Mouse (Mus musculus) heart, adult 9 months (tissue): Measurements from ENCODE around the gene Itga3.

Experiments
- DNase-seq, 2 experiments: peaks; one replicate each; pipeline ENCODE4 v3.0.0; 2022; ENCODE audit warnings: low spot score in 2 of 2

Itga3 gene

DNA sequence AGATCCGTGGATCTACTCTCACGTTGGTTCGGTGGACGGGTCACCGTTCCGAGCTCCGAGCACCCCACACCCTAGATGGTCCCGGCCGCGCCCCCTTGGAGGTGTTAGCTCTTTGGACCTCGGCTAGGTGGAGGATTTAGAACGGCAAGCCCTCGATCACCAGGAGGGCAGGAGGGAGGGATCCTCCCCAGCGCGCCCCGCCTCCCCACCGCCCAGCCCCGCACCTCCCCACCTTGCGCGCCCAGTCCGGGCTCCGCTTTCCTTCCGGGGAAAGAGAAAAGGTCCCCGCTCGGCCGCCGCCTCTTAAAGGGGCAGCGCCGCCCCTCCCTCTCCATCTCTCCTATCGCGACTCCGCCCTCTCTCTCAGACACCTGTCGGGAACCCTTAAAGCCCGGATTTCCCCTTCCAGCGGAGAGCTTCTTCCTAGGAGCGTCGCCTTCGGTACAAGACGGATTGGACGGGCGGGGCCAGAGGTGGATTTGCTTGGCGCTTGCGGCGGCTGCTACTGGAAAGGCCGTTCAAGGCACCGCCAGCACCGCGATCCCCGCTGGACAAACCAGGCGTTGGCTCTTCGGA, at the start of gene Itga3:
Itga3 (minus strand) TSS at position 266 of the 576 bp plus-strand sequence.
- DNase-seq, result peak; percentile 64 to 65

DNA sequence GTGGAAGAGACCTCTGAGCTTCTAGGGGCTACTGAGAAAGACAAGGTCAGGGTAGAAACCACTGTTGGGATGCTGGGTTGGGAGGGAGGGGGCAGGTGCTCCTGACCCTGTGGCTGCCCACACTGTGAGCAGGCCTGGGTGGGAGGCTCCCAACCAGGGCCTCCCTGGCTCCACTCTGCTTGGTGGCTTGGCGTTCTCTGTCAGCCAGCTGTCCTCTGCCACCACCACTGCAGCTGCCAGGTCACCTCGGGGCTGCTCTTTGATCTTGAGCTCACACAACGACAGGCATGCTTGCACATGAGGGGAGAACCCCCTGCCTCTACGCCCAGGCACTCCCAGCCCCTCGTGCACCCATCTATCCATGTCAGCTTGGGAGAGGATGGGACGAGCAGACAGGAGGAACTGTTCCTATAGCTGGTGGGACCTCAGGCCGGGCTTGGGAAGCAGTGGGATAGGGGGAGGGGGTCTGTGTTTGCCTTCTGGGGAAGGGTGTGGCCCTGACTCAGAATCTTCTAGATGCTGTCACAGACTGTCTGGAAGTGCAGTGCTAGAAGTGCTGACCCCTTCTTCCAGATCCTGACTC, 48.9 kb upstream of the Itga3 start:
- DNase-seq, result no peak

DNA sequence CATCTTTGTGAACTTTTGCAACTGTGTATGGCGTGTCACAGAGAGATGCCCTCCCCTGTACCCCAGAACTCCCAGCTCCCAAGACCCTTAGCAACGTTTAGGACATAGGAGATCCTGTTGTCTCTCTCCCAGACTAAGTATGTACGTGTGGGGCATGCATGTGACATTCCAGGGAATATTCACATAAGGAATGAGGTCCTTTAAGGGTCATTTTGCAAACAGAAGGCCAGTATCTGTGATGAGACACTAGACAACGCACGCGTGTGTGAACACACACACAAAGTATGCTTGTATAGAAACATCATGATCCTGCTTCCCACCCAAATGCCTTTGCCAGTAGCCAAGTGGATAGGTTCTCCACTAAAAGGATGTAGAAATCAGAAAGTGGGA, 45.5 kb upstream of the Itga3 start:
- DNase-seq, result no peak

DNA sequence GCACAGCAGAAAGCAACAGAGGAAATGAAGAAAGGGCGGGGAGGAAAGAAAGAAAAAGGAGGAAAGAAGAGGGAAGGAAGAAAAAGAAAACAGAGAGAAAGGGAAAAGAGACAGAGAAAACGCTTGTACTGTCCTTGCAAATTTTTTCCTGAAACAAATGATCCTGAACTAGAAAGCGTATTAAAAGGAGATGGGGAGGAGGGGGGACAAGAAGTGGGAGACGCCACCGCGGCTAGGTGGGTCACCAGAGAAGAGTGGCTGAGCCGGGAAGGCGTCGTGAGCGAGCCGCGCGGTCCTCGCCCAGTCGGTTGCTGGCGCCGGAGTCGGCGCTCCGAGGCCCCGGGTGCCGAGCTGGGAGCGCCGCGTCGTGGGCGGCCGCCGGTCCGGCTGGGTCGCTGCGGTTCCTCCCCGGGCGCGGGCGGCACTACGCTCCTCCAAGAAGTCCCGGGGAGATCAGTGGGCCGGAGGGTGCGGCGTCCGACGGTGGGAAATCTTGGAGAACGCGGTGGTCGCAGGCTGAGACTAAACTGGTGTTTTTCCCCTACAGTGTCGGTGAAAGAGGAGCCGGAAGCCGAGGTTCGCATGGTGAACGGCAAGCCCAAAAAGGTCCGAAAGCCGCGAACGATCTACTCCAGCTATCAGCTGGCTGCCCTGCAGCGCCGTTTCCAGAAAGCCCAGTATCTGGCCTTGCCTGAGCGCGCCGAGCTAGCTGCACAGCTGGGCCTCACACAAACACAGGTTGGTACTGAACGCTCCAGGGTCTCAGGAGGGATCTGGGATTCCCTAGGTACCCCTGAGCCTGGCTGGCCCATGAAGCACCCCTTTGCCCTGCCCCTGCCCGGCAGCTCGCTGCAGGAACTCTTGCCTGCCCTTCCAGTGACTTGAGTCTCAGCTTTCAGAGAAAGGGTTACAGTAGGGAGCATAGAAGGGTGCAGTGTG, 44.8 kb upstream of the Itga3 start:
- no peak for DNase-seq

DNA sequence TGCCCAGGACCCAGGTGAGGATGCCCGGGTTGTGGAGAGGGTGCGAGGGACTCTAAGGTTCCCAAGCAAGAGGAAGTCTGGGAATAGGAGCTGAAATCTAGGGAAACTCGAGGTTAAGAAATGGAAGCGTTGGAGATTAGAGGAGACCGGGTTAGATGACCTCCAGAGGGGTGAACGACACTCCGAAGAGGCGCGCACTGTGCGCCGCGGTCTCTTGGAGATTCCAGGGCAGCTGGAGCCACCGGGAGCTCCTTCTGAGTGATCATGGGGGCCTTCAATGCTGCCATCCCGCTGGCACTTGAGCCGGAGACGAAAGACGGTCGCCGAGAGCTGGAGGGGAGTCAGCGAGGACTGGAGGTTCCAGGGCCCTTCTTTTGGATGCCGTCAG, 44.0 kb upstream of the Itga3 start:
- DNase-seq, result no peak

DNA sequence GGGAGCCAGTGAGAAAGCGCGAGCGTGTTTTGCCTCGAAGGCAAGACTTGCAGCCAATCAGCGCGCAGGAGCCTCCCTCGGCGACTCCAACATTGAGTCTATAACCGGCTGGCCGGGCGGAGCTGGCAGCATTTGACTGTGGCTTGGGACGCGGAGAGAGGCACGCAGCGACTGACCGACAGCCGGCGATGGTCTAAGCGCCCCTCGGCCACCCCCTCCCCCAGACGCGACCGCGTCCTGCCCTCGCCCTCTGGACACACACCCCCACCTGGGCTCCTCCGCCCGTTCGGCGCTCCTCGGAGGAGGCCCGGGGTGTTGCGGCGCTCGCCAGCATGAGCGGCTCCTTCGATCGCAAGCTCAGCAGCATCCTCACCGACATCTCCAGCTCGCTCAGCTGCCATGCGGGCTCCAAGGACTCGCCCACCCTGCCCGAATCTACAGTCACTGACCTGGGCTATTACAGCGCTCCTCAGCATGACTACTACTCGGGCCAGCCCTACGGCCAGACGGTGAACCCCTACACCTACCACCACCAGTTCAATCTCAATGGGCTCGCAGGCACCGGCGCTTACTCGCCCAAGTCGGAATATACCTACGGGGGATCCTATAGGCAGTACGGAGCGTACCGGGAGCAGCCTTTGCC, 43.5 kb upstream of the Itga3 start, which contains the start of gene Dlx3:
Dlx3 (plus strand) TSS at position 130 of the 643 bp plus-strand sequence.
- no peak for DNase-seq

DNA sequence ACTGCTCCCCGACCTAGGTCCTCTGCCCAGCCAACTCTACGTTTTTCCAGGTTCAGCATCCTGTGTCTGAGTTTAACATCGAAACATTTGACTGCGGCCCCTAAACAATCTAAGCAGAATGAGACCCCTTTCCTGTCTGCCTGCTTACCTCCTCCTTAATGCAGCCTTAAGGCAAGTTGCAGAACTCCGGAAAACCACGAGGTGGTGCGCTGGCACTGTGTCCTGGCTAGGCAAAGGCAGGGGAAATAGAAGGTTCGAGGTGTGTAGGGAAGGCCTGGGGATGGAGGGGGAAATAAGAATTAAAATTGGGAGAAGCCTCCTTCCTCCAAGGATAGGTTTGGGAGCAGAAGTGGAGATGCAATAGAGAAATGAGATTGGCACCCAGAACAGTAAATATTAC, 41.9 kb upstream of the Itga3 start:
- peak in 1 of 2 experiments; percentile 47 for DNase-seq

DNA sequence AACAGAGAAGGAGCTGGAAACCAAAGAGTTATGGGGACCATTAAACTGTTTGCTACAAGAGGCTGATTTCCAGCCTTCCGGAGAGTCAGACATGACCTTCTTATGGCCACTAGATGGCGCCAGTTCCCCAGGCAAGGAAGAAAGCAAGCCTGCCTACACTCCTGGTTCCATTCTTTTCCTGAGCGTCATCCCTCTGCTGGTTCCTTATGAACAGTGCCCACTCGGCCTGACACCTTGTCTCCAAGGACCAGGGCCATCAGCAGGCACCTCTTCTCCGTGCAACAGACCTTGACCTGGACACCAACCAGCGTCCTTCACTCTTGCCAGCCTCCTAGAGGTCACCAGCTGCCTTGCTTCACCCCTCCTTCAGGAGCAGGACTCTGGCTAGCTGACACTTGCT, 40.4 kb upstream of the Itga3 start:
- peak; percentile 36 to 73 for DNase-seq

DNA sequence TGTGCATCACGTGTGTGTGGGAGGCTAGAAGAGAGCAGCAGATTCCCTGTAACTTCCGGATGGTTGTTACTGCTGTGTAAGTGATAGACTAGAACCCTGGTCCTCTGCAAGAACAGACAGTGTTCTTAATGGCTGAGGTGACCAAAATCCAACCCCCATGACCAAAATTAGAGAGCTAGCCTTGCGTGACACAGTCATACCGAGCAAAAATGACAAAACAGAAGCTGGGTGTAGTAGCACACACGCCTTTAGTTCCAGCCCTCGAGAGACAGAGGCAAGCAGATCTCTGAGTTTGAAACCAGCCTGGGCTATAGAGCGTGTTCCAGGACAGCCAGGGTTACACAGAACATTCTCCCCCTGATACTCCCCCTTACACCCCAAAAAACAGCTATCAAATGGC, 33.5 kb upstream of the Itga3 start:
- DNase-seq, result no peak

DNA sequence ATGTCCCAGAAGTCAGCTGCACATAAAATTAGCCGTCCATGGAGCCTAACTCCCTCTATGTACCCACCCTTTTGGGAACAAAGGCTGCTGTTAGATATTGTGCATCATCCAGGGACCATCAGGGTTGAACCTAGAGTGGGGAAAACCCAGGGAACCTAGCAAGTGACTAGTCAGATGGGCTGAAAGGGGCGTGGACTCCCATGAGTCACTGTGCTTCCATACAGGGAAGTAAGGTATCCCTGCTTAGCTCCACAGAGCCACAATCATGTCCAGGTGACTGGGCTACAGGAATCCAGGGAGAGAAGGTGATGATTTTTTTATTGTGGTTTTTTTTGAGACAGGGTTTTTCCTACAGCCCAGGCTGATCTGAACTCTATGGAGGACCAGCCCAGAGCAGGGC, 32.4 kb upstream of the Itga3 start:
- DNase-seq, result no peak

DNA sequence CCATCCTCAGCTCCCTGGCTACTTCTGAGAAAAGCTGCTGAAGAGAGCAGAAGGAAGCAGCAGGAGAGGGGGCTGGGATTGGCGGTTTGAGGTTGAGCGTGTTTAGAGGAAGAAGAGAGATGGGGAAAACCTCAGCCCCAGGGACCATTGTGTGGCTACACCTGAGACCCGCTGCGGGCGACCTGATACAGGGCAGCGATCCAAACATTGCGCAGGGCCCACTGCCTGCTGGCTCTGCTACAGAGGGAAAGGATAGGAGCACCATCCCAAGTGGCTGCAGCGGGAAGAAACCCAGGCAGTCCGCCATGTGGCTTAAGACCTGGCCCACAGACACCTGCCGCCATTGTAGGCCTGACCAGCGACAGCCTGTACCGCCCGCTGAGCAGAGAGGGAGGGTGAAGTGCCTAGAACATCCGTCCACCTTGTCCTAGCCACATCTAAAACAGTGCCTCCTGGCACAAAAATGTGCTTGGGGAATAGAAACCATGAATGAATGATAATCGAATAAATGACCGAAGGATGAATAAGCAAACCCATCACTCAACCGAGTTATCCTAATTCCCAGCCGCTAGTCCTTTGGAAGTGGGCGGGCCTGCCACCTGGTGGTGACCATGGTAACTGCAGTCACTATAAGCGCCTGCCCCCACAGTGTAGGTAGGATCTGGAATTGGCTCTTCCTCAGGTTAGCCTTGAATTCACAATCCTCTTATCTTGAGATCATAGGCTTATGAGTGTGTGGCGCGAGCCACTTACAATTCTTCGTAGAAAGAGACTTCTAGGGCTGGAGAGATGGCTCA, 30.0 kb upstream of the Itga3 start:
- DNase-seq, result peak; percentile 44 to 68

DNA sequence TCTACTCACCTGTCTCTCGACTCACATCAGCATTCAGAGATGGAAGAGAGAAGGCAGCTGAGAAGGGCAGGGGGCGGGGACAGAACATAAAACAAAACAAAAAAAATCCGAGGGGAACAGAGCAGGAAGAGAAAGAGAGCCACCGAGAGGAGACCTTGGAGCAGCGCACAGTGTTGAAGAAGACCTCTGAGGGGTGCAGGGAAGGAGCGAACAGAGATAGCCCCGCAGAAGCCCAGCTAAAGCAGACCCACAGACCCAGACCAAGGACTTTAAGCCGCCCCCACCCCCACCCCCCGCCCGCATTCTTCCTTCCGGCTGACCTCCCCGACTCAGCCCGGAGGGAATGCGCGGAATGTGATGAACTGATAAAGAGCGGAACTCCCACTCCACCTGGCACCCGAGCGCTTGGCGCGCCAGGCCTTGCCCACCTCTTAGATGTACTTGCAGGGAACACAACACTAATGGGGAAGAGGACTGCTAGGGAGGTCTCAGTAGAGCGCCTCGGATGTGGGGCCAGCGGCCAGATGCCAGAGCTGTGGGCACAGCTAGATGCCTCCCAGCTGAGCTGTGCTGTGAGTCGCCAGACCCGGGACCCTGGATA, 28.8 kb upstream of the Itga3 start:
- no peak for DNase-seq

DNA sequence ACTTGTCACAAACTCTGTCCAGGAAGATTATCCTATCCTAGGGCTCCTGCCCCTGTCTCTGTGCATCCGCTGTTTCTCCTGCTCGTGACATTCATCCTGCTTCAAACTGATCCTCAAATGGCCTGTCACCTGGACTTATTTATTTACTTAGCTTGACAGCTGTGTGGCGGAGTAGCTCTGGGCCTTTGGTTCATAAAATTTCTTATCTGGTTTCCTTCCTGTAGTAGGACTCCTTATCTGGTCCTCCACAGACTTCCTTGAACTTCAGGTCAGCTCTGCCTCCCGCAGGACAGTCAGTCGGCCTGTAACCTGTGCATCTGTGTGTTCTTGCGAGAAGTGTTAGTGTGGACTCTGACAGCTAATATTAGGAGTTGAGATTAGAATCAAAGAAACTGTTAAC, 27.7 kb upstream of the Itga3 start:
- peak in 1 of 2 experiments; percentile 62 for DNase-seq

DNA sequence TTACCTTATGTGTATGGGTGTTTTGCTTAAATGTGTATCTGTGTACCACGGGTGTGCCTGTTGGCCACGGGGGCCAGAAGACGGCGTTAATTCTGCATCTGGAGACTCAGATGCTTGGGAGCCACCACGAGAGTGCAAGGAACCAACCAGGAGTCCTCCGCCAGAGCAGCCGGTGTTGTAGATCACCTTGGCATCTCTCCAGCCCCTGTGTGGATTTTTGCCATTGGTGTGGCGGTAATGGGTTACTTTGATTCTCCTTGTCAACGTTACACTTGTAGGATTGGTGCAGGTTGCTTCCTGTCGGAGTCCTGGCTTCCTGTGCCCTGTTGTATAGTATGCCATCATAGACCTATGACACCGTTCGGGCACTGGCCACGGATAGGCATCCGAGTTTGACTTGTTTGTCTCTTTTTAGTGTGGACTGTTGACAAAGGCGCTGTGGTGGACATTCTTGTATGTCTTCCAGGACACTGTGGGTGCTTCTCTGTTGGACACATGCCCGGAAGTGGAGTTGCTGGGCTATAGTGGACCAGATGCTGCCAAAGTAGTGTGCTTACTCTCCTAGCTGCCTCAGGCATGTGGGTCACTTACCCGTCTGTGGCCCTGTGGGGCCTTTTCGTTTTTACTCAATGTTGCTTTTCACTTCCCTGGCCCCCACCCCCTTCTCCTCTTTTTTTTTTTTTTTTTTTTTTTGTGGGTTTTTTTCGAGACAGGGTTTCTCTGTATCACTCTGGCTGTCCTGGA, 25.7 kb upstream of the Itga3 start:
- no peak for DNase-seq

DNA sequence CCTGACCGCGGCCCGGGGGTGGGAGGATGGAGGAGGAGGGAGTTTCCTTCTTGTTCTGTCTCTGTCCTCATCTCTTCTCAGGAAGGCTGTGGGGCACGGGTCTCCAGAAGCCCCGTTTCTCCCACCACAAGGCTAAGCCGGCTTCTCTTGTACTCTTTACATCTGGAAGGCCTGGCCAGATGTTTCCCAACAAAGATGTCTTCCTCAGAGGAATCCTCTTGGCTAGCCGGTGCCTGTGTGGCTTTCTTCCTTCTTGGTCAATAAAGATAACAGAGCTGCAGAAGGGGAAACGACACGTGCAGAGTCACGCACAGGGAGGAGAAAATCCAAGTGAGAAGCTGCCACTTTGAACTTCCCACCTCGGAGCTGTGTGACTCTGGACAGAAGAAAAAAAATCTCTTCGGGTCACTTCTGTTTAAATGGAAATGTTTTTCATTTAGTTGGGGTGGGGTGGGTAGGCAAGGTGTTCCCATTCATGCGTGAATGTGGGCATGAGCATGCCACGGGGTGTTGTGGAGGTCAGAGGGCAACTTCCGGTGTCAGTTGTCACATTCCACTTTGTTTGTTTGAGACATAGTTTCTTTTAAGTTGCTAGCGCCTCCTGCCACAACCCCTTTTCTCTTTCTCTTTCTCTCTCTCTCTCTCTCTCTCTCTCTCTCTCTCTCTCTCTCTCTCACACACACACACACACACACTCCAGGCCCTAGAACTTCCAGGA, 24.6 kb upstream of the Itga3 start:
- no peak for DNase-seq

DNA sequence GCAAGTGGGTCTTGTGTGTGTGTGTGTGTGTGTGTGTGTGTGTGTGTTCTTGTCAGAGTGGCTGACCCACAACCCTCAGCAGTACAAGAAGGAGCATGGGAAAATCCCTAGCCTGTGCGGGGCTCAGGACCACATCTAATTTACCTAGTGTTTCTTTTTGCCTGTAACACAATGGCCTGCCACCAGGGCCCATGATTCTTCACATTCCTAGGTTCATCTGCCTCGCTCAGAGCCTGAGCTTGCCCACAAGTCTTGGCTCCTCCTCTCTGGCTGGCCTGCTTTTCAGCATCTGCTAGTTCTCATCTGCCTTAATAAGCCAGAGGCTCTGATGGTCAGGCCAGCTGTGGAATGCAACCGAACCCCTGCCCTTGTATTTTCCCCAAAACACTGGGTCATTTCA, 23.8 kb upstream of the Itga3 start:
- no peak for DNase-seq

DNA sequence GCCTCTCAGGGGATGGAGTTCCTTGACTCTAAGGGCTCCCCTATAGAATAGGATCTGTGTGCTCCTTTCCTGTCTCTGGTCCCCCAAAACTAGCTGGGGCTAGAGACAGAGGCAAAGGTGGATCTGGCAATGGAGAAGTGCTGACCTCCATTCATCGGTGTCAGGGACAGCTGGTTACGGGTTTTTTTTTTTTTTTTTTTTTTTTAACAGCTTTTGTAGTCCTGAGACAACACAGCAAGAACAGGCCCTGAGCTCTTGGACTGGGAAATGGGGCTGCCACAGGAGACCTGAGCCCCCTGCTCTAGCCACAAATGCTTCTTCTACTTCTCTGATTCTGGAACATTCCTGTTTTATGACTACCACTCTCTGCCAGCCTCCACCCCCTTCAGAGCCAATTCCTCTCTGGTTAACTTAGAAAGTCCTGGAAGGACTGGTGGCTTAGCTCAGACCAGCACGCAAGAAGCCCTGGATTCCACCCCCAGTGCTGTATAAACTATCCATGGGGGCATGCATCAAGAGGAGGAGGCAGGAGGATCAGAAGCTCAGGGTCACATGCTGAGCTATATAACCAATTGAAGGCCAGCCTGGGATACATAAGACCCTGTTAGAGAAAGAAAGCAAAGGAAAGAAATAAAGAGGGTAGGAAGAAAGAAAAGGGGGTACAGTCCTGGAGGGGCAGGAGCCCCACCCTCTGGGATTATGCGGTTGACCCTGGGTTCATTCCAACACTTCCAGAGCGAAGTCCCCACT, 21.9 kb upstream of the Itga3 start:
- DNase-seq, result no peak

DNA sequence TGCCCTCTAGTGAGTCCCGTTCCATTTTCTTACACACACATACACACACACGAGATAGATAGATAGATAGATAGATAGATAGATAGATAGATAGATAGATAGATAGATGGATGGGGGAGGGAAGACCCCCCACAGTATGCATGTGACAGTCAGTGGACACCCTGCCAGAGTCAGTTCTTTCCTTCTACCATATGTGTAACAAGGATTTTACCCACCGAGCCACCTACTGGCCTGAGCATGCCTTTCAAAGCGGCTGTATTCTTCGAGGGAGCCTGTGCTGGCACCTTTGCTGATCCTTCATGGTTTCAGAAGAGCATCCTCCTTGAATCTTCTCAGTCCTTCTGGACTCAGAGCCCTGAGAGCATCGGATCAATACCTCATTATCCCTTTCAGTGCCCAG, 21.3 kb upstream of the Itga3 start:
- DNase-seq, result no peak
